Mouse (Mus musculus) CH12.LX (cell line): ENCODE results near the gene Srprb.
"Not testable (repeated sequence)": the region's sequence is repeated elsewhere in the genome, so short reads cannot be mapped to it uniquely, and the experiment has no call there.

Experiments
- BHLHE40 ChIP-seq: IDR thresholded peaks from 2 replicates; pipeline ENCODE4 v1.6.1; 2011; ENCODE audit warnings: mild to moderate bottlenecking, low read depth, low read length, improper control_type of control experiment
- CTCF ChIP-seq, 2 experiments: IDR thresholded peaks in 1 of 2; conservative IDR thresholded peaks in 1 of 2; 2 replicates each; pipeline ENCODE4 v1.5.1; 2011 to 2012; ENCODE audit warnings: low read depth in 2 of 2, low read length in 2 of 2, improper control_type of control experiment in 1 of 2, inconsistent platforms in 1 of 2, mild to moderate bottlenecking in 1 of 2, moderate library complexity in 1 of 2
- E2F4 ChIP-seq: IDR thresholded peaks from 2 replicates; pipeline ENCODE4 v1.6.1; 2011; ENCODE audit warnings: low read depth, low read length, improper control_type of control experiment; ENCODE audit not compliant: insufficient replicate concordance
- EP300 ChIP-seq: IDR thresholded peaks from 2 replicates; pipeline ENCODE4 v1.6.1; 2011; ENCODE audit warnings: low read length, improper control_type of control experiment
- ETS1 ChIP-seq: conservative IDR thresholded peaks from 2 replicates; pipeline ENCODE4 v1.6.1; 2012; ENCODE audit warnings: low read depth, mild to moderate bottlenecking, inconsistent platforms, low read length, improper control_type of control experiment, moderate library complexity
- IRF4 ChIP-seq: IDR thresholded peaks from 2 replicates; pipeline ENCODE4 v1.6.1; 2014; ENCODE audit warnings: low read depth, mild to moderate bottlenecking, inconsistent platforms, low read length, improper control_type of control experiment
- NELFE ChIP-seq: IDR thresholded peaks from 2 replicates; pipeline ENCODE4 v1.6.1; 2011; ENCODE audit warnings: low read depth, low read length, improper control_type of control experiment
- POLR2A ChIP-seq: IDR thresholded peaks from 2 replicates; pipeline ENCODE4 v1.6.1; 2011; ENCODE audit warnings: low read depth, mild to moderate bottlenecking, improper control_type of control experiment, low read length
- RAD21 ChIP-seq: IDR thresholded peaks from 2 replicates; pipeline ENCODE4 v1.6.1; 2011; ENCODE audit warnings: low read depth, mild to moderate bottlenecking, low read length, improper control_type of control experiment, moderate library complexity
- TCF12 ChIP-seq: IDR thresholded peaks from 2 replicates; pipeline ENCODE4 v1.6.1; 2014; ENCODE audit warnings: low read depth, mild to moderate bottlenecking, inconsistent platforms, low read length, improper control_type of control experiment
- ZNF384 ChIP-seq: IDR thresholded peaks from 2 replicates; pipeline ENCODE4 v1.6.1; 2012; ENCODE audit warnings: low read depth, low read length, improper control_type of control experiment, inconsistent platforms

DNA sequence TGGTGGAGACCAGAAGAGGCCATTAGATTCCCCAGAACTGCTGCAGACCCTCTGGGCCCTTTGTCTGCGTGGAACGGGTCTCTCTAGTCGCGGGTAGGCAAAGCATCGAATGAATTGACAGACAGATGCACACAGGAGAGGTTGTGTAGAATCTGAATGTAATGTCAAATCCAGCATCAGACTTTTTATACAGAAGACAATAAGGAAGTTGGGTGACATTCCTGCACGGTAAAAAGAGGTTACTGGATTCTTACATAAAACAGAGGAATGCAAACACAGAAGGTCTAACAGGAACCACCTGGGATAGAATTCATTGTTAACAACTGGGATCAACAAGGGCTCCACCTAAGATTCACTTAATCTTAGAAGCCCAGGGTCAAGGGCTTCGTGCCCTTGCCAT is 46.8 kb downstream of the Srprb start:
- not testable (repeated sequence) for TF ChIP-seq ETS1; TCF12; CTCF (conservative IDR thresholded peaks at IDR 0.05 in 1 of 2, IDR thresholded peaks at IDR 0.05 in 1 of 2; ENCODE audit: low read depth in 2 of 2, low read length in 2 of 2); POLR2A; E2F4; IRF4; NELFE; EP300; BHLHE40; RAD21; ZNF384
